Mouse (Mus musculus): ENCODE data around the gene Nup210.

Nup210 gene

GRCm38 (mm10) chr6:91116244-91117145 lies at the start of gene Nup210:
Nup210 (minus strand) TSS chr6:91116829.
- CTCF ChIA-PET: interaction anchor here (1.7 kb wide), 1 partner anchor 10 kb away, joined by 5 read pairs; no protein-coding TSS in a partner anchor

- CTCF ChIA-PET: no interaction called here
Observed at GRCm38 (mm10) chr6:91165210-91165609, 48.6 kb upstream of the Nup210 start.

GRCm38 (mm10) chr6:91164584-91164983 lies 48.0 kb upstream of the Nup210 start:
- CTCF ChIA-PET: no interaction called here

DNA sequence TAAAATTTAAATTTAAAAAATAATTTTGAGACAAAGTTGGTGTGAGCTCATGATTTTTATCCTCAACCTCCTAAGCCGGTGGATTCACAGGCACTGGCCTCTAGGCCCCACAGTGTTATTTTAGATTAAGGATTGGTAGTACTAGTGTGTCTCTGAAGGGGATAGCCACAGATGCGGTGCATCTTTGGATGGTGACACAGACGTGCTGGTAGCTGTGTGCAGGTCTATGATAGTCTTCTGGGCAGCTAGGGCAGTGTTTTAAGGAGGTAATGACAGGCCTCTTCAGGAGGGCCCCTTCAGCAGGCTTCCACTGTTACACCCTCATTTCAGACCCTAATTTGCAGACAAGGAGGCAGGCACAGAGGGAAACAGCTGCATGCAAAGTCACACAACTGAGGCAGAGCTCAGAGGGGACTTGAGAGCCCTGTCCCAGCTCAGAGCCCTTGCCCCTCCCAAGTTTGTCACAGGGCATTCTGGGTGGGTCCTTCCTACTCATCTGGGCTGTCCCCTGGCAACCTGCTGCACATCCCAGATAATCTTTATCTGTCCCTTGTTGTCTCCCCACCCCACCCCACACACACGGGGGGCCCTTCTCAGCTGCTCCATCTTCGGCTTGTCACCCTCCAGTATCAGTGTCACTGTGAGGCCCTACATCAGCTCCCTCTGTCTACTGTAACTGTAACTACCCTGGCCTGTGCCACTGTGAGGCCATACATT lies 46.7 kb upstream of the Nup210 start:
- CTCF ChIA-PET: no interaction called here

DNA sequence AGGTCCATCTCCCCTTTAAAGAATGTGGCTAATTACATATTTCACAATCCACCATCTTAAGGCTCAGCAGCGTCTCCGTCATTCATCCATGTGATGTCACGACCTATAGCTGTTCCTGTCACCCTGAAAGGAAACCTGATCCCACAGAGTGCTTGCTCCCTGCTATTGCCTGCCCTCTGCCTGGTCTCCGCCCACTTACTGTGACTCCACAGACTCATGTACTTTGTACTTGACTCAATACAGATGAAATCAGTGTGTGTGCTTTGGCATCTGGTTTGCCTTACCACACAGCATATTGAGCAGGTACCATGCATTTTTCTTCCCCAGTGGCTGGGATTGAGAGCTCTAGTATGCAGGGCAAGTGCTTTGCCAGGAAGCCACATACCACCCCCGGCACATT lies 45.7 kb upstream of the Nup210 start:
- CTCF ChIA-PET: no interaction called here

- CTCF ChIA-PET: no interaction called here
Observed at GRCm38 (mm10) chr6:91161506-91162235, 45.0 kb upstream of the Nup210 start.

- CTCF ChIA-PET: interaction anchor here (0.6 kb wide), 1 partner anchor 875 kb away, joined by 7 read pairs; no protein-coding TSS in a partner anchor
Observed at GRCm38 (mm10) chr6:91160976-91161375, 44.3 kb upstream of the Nup210 start.

GRCm38 (mm10) chr6:91160399-91160798 lies 43.8 kb upstream of the Nup210 start:
- CTCF ChIA-PET: interaction anchor here (0.8 kb wide), 1 partner anchor 17 kb away, joined by 5 read pairs; no protein-coding TSS in a partner anchor

DNA sequence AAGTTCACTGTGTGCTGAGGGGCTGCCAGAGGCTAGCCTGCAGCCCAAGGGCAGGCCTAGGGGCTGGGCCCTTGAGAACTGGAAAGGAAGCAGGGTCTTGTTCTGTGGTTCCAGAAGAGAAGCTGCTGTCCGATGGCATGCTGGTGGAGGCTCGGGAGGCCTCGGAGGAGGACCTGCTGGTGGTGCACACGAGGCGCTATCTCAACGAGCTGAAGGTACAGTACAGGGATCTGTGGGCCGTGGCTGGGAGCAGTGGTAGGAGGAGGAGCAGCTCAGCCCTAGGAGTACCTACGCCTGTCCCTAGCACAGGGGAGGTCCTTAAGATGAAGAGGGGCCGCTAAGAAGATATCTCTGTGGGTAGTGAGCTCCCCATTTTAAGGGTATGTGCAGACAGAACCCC lies 42.4 kb upstream of the Nup210 start:
- CTCF ChIA-PET: no interaction called here

DNA sequence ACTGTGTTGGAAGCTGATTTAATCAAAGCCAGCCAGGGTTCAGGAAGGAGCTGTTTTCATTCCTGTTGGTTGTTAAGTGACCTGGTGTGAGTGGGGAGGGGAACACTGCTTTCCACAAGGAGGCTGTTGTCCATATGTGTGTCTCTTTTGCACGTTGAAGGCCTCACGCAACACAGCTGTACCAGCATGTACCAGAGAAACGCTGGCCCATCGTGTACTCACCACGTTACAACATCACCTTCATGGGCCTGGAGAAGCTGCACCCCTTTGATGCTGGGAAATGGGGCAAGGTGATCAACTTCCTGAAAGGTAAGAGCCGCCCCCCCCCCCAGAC lies 40.6 kb upstream of the Nup210 start:
- CTCF ChIA-PET: interaction anchor here (0.6 kb wide), 1 partner anchor 1477 kb away, joined by 3 read pairs; no protein-coding TSS in a partner anchor

DNA sequence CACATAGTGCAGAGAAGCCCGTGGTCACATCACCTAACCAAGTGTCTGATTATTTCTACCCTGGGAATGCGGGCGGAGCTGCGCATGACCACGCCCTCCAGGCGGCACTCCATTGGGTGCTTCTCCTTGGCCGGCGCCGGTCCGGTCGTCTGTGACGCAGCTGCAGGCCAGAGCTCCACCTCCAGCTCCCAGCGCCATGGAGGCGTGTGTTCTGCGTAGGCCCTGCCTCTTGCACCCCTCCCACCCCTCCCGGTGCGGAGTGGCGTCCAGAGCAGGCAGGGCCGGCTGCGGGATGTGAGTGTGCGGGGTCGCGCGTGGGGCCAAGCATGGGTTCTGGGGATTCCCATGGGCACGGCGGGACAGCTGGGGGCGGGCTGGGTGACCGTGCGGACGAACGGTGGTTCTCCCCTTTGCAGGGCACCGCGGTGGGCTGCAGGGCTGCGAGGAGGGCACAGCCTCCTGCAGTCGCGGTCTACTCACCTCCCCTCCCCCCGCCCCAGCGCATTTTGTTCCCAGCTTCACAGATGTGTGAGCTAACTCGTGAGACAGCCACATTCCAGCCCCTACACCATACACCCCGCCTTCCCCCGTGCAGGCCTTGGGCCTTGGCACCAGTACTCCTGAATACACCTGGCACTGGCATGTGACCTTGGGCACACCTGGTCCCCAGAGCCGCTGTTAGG lies 40.1 kb upstream of the Nup210 start, which contains the start of gene Hdac11:
TSS of gene Hdac11 (plus strand) at position 112 of the 683 bp plus-strand sequence.
- CTCF ChIA-PET: interaction anchor here (0.6 kb wide), 1 partner anchor 1476 kb away, joined by 3 read pairs; no protein-coding TSS in a partner anchor

GRCm38 (mm10) chr6:91156062-91156461 lies 39.4 kb upstream of the Nup210 start:
- CTCF ChIA-PET: no interaction called here

DNA sequence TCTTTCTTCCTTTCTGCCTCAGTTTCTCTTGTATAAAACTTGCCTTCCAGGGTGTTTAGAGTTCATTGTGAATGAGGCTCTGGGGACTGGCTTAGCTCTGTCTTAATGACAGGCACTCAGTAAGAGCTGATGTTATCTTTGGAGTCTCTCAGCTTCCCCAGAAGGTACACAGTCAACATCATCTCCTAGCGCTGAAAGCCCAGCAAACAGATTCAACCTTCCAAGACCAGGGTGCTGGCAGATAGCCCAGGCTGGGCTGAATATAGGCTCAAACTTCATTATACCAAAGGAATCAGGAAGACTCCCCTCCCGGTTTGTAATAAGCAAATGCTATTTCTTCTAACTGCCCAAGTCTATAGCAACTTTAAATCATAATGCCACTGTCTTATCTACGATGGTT lies 38.7 kb upstream of the Nup210 start:
- CTCF ChIA-PET: no interaction called here

- CTCF ChIA-PET: no interaction called here
Observed at GRCm38 (mm10) chr6:91154685-91155084, 38.1 kb upstream of the Nup210 start.

DNA sequence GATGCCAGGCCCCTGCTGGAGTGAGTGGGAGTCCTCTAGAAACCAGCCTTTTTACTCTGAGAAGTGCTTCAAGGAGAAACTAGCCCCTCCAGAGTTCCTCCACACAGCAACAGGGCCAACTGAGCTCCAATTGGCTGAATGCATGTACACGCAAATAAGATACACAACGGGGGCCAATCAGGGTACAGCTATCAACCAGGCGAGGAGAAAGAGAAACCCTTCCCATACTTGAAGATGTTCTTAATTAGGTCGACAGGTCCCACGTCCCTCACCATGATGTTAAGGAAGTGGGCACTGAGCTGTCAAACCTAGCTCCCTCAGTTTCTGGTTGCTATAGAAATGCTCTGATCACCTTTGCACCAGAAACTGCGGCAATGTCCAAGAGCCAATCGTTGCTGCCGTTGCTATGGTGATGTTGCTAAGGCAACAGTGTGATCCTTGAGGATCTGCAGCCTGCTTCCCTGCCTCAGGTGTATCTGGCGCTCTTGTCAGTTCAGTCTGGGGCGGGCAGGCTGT lies 37.0 kb upstream of the Nup210 start:
- CTCF ChIA-PET: interaction anchor here (0.5 kb wide), 1 partner anchor 252 kb away, joined by 3 read pairs; no protein-coding TSS in a partner anchor

GRCm38 (mm10) chr6:91152892-91153548 lies 36.4 kb upstream of the Nup210 start:
- CTCF ChIA-PET: interaction anchor here (0.5 kb wide), 1 partner anchor 252 kb away, joined by 3 read pairs; no protein-coding TSS in a partner anchor

DNA sequence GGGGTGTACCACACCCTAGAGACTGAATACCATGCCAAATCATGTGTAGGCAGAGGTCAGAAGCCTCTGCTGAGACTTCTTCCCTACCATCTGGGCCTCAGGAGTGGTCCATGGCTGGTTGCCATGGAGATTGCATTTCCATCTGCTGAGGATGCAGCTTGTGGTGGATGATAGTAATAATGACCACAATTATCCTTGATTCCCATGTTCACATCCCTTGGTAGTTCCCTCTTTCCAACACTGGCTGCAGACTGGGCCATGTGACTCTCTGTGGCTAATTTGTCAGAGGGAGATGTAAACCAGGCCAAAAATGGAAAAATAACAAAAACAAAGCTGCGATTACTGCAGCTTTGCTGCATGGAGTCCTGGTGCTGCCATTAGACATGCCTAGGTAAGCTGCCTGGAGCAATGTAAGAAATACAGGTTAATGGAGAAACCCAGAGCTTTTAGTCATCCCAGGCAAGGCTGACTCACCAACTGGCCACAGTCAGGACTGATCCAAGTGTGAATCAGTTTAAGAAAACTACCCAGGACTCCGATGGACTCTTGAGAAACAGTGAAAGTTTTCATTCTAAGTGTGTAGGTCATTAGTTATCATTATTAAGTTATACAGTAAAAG lies 30.6 kb upstream of the Nup210 start:
- CTCF ChIA-PET: no interaction called here

GRCm38 (mm10) chr6:91146443-91147151 lies 30.0 kb upstream of the Nup210 start:
- CTCF ChIA-PET: no interaction called here

- CTCF ChIA-PET: no interaction called here
Observed at GRCm38 (mm10) chr6:91145572-91145971, 28.9 kb upstream of the Nup210 start.
